Mouse (Mus musculus) heart, embryonic 16.5 days (tissue): ENCODE data around the gene Aanat. TPM values are rescaled to one million over a fixed set of nuclear protein-coding genes. Genes with fewer than 3 reads are reported as not detected.

Source experiments
- ATAC-seq: fragments of 200-750 bp; cut with Nextera tagmentation; replicated peaks from 2 replicates; pipeline ENCODE4 v1.8.0; 2017; ENCODE audit warnings: moderate number of reproducible peaks; ENCODE audit not compliant: insufficient read depth, low FRiP score; ENCODE audit errors: extremely low read depth
- H3K27ac ChIP-seq: fragments of 300-500 bp; sonication (generic); 2 replicates; pipeline ENCODE4 v1.5.1; 2014; ENCODE audit warnings: mild to moderate bottlenecking, low read length, control low read depth, moderate library complexity
- H3K27me3 ChIP-seq: fragments of 300-500 bp; sonication (generic); 2 replicates; pipeline ENCODE4 v1.6.1; 2014; ENCODE audit warnings: low read length, mixed read lengths; ENCODE audit not compliant: control insufficient read depth, insufficient read depth
- H3K36me3 ChIP-seq: fragments of 300-500 bp; sonication (generic); 2 replicates; pipeline ENCODE4 v1.6.1; 2014; ENCODE audit not compliant: control insufficient read depth, insufficient read depth
- H3K4me1 ChIP-seq: fragments of 300-500 bp; sonication (generic); 2 replicates; pipeline ENCODE4 v1.6.1; 2014; ENCODE audit warnings: low read length, mixed read lengths; ENCODE audit not compliant: control insufficient read depth, insufficient read depth
- H3K4me2 ChIP-seq: fragments of 300-500 bp; sonication (generic); 2 replicates; pipeline ENCODE4 v1.6.1; 2014; ENCODE audit warnings: low read depth, mild to moderate bottlenecking, control low read depth, low read length
- H3K4me3 ChIP-seq: fragments of 300-500 bp; sonication (generic); 2 replicates; pipeline ENCODE4 v1.5.1; 2014; ENCODE audit warnings: mild to moderate bottlenecking, control low read depth, low read length
- H3K9ac ChIP-seq: fragments of 300-500 bp; sonication (generic); 2 replicates; pipeline ENCODE4 v1.6.1; 2014; ENCODE audit warnings: low read length, control low read depth
- H3K9me3 ChIP-seq: fragments of 300-500 bp; sonication (generic); replicated peaks from 2 replicates; pipeline ENCODE4 v1.6.1; 2016; ENCODE audit warnings: low read length; ENCODE audit not compliant: control insufficient read depth
- WGBS: fragments of 180-500 bp; shearing (Covaris S2); extraction: QIAGEN DNeasy Blood & Tissue Kit; methylation state at CpG from one replicate; pipeline ENCODE4 v1.1.7; 2014; 5-methylcytosine and 5-hydroxymethylcytosine counted together
- polyA plus RNA-seq: library from polyadenylated mRNA; unstranded; fragments of >200 nt; fragmentation: Nextera tagmentation; extraction: Ambion mirVana; gene quantifications from 2 replicates; pipeline ENCODE4 v1.2.1, GENCODE M21; 2015

Gene Aanat
- polyA plus RNA-seq, 1 experiment from 2014 or later: not detected

- Histone ChIP-seq H3K4me3 (no peak overlapping the region), H3K4me2 (no peak overlapping the region), H3K27me3 (no peaks in the 10 kb centered on the region), H3K9me3 (no peaks in the 10 kb centered on the region), H3K36me3 (peaks cover 20% of the 10 kb centered on the region), H3K4me1 (peaks cover 37% of the 10 kb centered on the region), H3K9ac (peak overlapping the region; percentile 49), H3K27ac (peak overlapping the region; percentile 64)
- peak; percentile 34; the same call in 1 of the 2 replicates for ATAC-seq
- WGBS: 48% methylated on average over 11 of the region's 11 CpGs
Measured at GRCm38 (mm10) chr11:116549273-116550038, 36.8 kb upstream of the Aanat start.

- no peaks in the 10 kb centered on the region for H3K9me3 ChIP-seq
- 0 out of 2 replicates have a peak, but pooled peaks have one; percentile 34 for ATAC-seq
- WGBS: 33% methylated on average over 7 of the region's 7 CpGs
- no peak overlapping the region for H3K4me2 ChIP-seq
- peaks cover 46% of the 10 kb centered on the region for H3K4me1 ChIP-seq
- H3K27ac ChIP-seq: peak overlapping the region; percentile 64
- no peak overlapping the region for H3K4me3 ChIP-seq
- H3K27me3 ChIP-seq: no peaks in the 10 kb centered on the region
- peaks cover 9% of the 10 kb centered on the region; the same call in 1 of the 2 replicates for H3K36me3 ChIP-seq
- H3K9ac ChIP-seq: 0 out of 2 replicates have a peak overlapping the region, but pooled peaks have one; percentile 0
Measured at GRCm38 (mm10) chr11:116550748-116551147, 35.5 kb upstream of the Aanat start.

- Histone ChIP-seq H3K9ac (no peak overlapping the region), H3K27ac (no peak overlapping the region), H3K4me3 (no peak overlapping the region), H3K4me2 (no peak overlapping the region), H3K27me3 (no peaks in the 10 kb centered on the region), H3K4me1 (peaks cover 52% of the 10 kb centered on the region), H3K9me3 (no peaks in the 10 kb centered on the region), H3K36me3 (0 out of 2 replicates have a peak, but pooled peaks cover 3% of the 10 kb centered on the region)
- no peak for ATAC-seq
- WGBS: 86% methylated on average over 1 of the region's 1 CpGs
Measured at GRCm38 (mm10) chr11:116552194-116552593, 34.0 kb upstream of the Aanat start.

GRCm38 (mm10) chr11:116554171-116554878 is 31.9 kb upstream of the Aanat start:
- peak; percentile 64; the same call in 1 of the 2 replicates for ATAC-seq
- H3K9me3 ChIP-seq: no peaks in the 10 kb centered on the region
- H3K27me3 ChIP-seq: no peaks in the 10 kb centered on the region
- no peak overlapping the region for H3K4me2 ChIP-seq
- no peak overlapping the region for H3K9ac ChIP-seq
- H3K27ac ChIP-seq: peak overlapping the region; percentile 61
- no peak overlapping the region for H3K4me3 ChIP-seq
- H3K4me1 ChIP-seq: peaks cover 47% of the 10 kb centered on the region
- 15% methylated on average over 12 of the region's 12 CpGs for WGBS
- no peaks in the 10 kb centered on the region for H3K36me3 ChIP-seq

- H3K4me1 ChIP-seq: peaks cover 34% of the 10 kb centered on the region
- no peak overlapping the region for H3K27ac ChIP-seq
- no peak overlapping the region for H3K4me2 ChIP-seq
- no peaks in the 10 kb centered on the region for H3K27me3 ChIP-seq
- no peak overlapping the region for H3K4me3 ChIP-seq
- ATAC-seq: no peak
- H3K9me3 ChIP-seq: no peaks in the 10 kb centered on the region
- no peak overlapping the region for H3K9ac ChIP-seq
- 47% methylated on average over 1 of the region's 1 CpGs for WGBS
- no peaks in the 10 kb centered on the region for H3K36me3 ChIP-seq
Measured at GRCm38 (mm10) chr11:116555572-116555971, 30.7 kb upstream of the Aanat start.

- no peak overlapping the region for H3K4me3 ChIP-seq
- H3K36me3 ChIP-seq: no peaks in the 10 kb centered on the region
- 35% methylated on average over 6 of the region's 6 CpGs for WGBS
- no peak overlapping the region for H3K4me2 ChIP-seq
- no peak for ATAC-seq
- H3K27me3 ChIP-seq: no peaks in the 10 kb centered on the region
- no peak overlapping the region for H3K27ac ChIP-seq
- no peaks in the 10 kb centered on the region for H3K9me3 ChIP-seq
- peaks cover 27% of the 10 kb centered on the region for H3K4me1 ChIP-seq
- H3K9ac ChIP-seq: no peak overlapping the region
Measured at GRCm38 (mm10) chr11:116556308-116556707, 29.9 kb upstream of the Aanat start.

- H3K9ac ChIP-seq: no peak overlapping the region
- no peak overlapping the region for H3K4me2 ChIP-seq
- no peaks in the 10 kb centered on the region for H3K27me3 ChIP-seq
- WGBS: 61% methylated on average over 7 of the region's 7 CpGs
- H3K4me3 ChIP-seq: no peak overlapping the region
- no peak for ATAC-seq
- no peaks in the 10 kb centered on the region for H3K36me3 ChIP-seq
- H3K4me1 ChIP-seq: peaks cover 11% of the 10 kb centered on the region
- no peak overlapping the region for H3K27ac ChIP-seq
- no peaks in the 10 kb centered on the region for H3K9me3 ChIP-seq
Measured at GRCm38 (mm10) chr11:116565283-116566041, 20.8 kb upstream of the Aanat start.

- H3K27ac ChIP-seq: no peak overlapping the region
- ATAC-seq: no peak
- H3K4me2 ChIP-seq: no peak overlapping the region
- 64% methylated on average over 8 of the region's 8 CpGs for WGBS
- H3K9me3 ChIP-seq: no peaks in the 10 kb centered on the region
- no peak overlapping the region for H3K9ac ChIP-seq
- H3K36me3 ChIP-seq: no peaks in the 10 kb centered on the region
- H3K4me3 ChIP-seq: no peak overlapping the region
- no peaks in the 10 kb centered on the region for H3K27me3 ChIP-seq
- H3K4me1 ChIP-seq: peaks cover 16% of the 10 kb centered on the region
Measured at GRCm38 (mm10) chr11:116567531-116567930, 18.7 kb upstream of the Aanat start.
